Mouse (Mus musculus) kidney, embryonic 14.5 days (tissue): Measurements from ENCODE around the gene Dqx1. TPM values are rescaled to one million over a fixed set of nuclear protein-coding genes. Genes with fewer than 3 reads are reported as not detected.

Experiments used
- ATAC-seq: fragments of 200-750 bp; cut with Nextera tagmentation; 2 replicates; pipeline ENCODE4 v1.8.0; 2017; ENCODE audit warnings: moderate number of reproducible peaks, mild to moderate bottlenecking, moderate TSS enrichment, moderate library complexity; ENCODE audit not compliant: low FRiP score, low TSS enrichment
- H3K27ac ChIP-seq: fragments of 300-500 bp; sonication (generic); 2 replicates; pipeline ENCODE4 v1.5.1; 2014; ENCODE audit warnings: low read depth, mild to moderate bottlenecking, low read length, moderate library complexity, mixed read lengths
- H3K27me3 ChIP-seq: fragments of 300-500 bp; sonication (generic); 2 replicates; pipeline ENCODE4 v1.6.1; 2014; ENCODE audit warnings: mild to moderate bottlenecking, low read length; ENCODE audit not compliant: control insufficient read depth, insufficient read depth
- H3K36me3 ChIP-seq: fragments of 300-500 bp; sonication (generic); 2 replicates; pipeline ENCODE4 v1.6.1; 2014; ENCODE audit warnings: low read length, mixed read lengths; ENCODE audit not compliant: control insufficient read depth, insufficient read depth
- H3K4me1 ChIP-seq: fragments of 300-500 bp; sonication (generic); 2 replicates; pipeline ENCODE4 v1.6.1; 2014; ENCODE audit warnings: low read length, mixed read lengths; ENCODE audit not compliant: control insufficient read depth, insufficient read depth
- H3K4me2 ChIP-seq: fragments of 300-500 bp; sonication (generic); replicated peaks from 2 replicates; pipeline ENCODE4 v1.6.1; 2014; ENCODE audit warnings: low read depth, mild to moderate bottlenecking, low read length
- H3K4me3 ChIP-seq: fragments of 300-500 bp; sonication (generic); 2 replicates; pipeline ENCODE4 v1.5.1; 2014; ENCODE audit warnings: mild to moderate bottlenecking, low read length
- H3K9ac ChIP-seq: fragments of 300-500 bp; sonication (generic); 2 replicates; pipeline ENCODE4 v1.6.1; 2014; ENCODE audit warnings: low read depth, mild to moderate bottlenecking, low read length, moderate library complexity
- H3K9me3 ChIP-seq: fragments of 300-500 bp; sonication (generic); 2 replicates; pipeline ENCODE4 v1.6.1; 2016; ENCODE audit warnings: low read length; ENCODE audit not compliant: control insufficient read depth
- WGBS: fragments of 180-500 bp; shearing (Covaris S2); extraction: QIAGEN DNeasy Blood & Tissue Kit; methylation state at CpG from one replicate; pipeline ENCODE4 v1.1.7; 2014; 5-methylcytosine and 5-hydroxymethylcytosine counted together
- polyA plus RNA-seq: library from polyadenylated mRNA; unstranded; fragments of >200 nt; fragmentation: Nextera tagmentation; extraction: Ambion mirVana; gene quantifications from 2 replicates; pipeline ENCODE4 v1.2.1, GENCODE M21; 2014

Gene Dqx1
- 1.9 and 2.6 TPM in 2 replicates for polyA plus RNA-seq

- no peak within 1 kb of the TSS for H3K4me3 ChIP-seq
- H3K4me2 ChIP-seq: no peak within 1 kb of the TSS
- no peaks in the 10 kb centered on the region for H3K9me3 ChIP-seq
- H3K27me3 ChIP-seq: peaks cover 16% of the 10 kb centered on the region
- no peak for ATAC-seq
- no peak within 1 kb of the TSS; the same call in 1 of the 2 replicates for H3K9ac ChIP-seq
- peaks cover 18% of the 10 kb centered on the region for H3K36me3 ChIP-seq
- peaks cover 15% of the 10 kb centered on the region for H3K4me1 ChIP-seq
- 54% methylated on average over 3 of the region's 3 CpGs for WGBS
- H3K27ac ChIP-seq: no peak within 1 kb of the TSS
Observed at GRCm38 (mm10) chr6:83057790-83058189, at the start of gene Dqx1. TSS of gene Dqx1 (plus strand) at chr6:83057844.

- no peak overlapping the region for H3K27ac ChIP-seq
- no peaks in the 10 kb centered on the region for H3K27me3 ChIP-seq
- ATAC-seq: no peak
- WGBS: 37% methylated on average over 3 of the region's 3 CpGs
- no peak overlapping the region for H3K4me3 ChIP-seq
- no peaks in the 10 kb centered on the region for H3K36me3 ChIP-seq
- H3K9me3 ChIP-seq: no peaks in the 10 kb centered on the region
- no peaks in the 10 kb centered on the region for H3K4me1 ChIP-seq
- no peak overlapping the region for H3K9ac ChIP-seq
- no peak overlapping the region for H3K4me2 ChIP-seq
Observed at GRCm38 (mm10) chr6:83008659-83009058, 49.0 kb upstream of the Dqx1 start.

GRCm38 (mm10) chr6:83010010-83010409, 47.6 kb upstream of the Dqx1 start:
- no peak overlapping the region for H3K4me3 ChIP-seq
- no peaks in the 10 kb centered on the region for H3K36me3 ChIP-seq
- WGBS: 62% methylated on average over 7 of the region's 7 CpGs
- no peaks in the 10 kb centered on the region for H3K27me3 ChIP-seq
- no peak overlapping the region for H3K4me2 ChIP-seq
- no peaks in the 10 kb centered on the region for H3K9me3 ChIP-seq
- no peak overlapping the region for H3K9ac ChIP-seq
- no peak for ATAC-seq
- H3K27ac ChIP-seq: no peak overlapping the region
- H3K4me1 ChIP-seq: no peaks in the 10 kb centered on the region

- no peak overlapping the region for H3K9ac ChIP-seq
- no peak overlapping the region for H3K4me3 ChIP-seq
- H3K27ac ChIP-seq: no peak overlapping the region
- no peaks in the 10 kb centered on the region for H3K27me3 ChIP-seq
- 85% methylated on average over 7 of the region's 7 CpGs for WGBS
- H3K4me2 ChIP-seq: no peak overlapping the region
- no peaks in the 10 kb centered on the region for H3K9me3 ChIP-seq
- ATAC-seq: no peak
- H3K36me3 ChIP-seq: no peaks in the 10 kb centered on the region
- H3K4me1 ChIP-seq: no peaks in the 10 kb centered on the region
Observed at GRCm38 (mm10) chr6:83011255-83011654, 46.4 kb upstream of the Dqx1 start.

- H3K4me1 ChIP-seq: no peaks in the 10 kb centered on the region
- no peak for ATAC-seq
- WGBS: 77% methylated on average over 6 of the region's 6 CpGs
Observed at GRCm38 (mm10) chr6:83011756-83012155, 45.9 kb upstream of the Dqx1 start.

GRCm38 (mm10) chr6:83013444-83013843, 44.2 kb upstream of the Dqx1 start:
- Histone ChIP-seq H3K27ac (no peak overlapping the region), H3K36me3 (no peaks in the 10 kb centered on the region), H3K9me3 (no peaks in the 10 kb centered on the region), H3K4me3 (no peak overlapping the region), H3K4me2 (no peak overlapping the region), H3K27me3 (no peaks in the 10 kb centered on the region), H3K4me1 (no peaks in the 10 kb centered on the region), H3K9ac (no peak overlapping the region)
- no peak for ATAC-seq
- 59% methylated on average over 5 of the region's 5 CpGs for WGBS

More at GRCm38 (mm10) chr6:83011756-83012155, 45.9 kb upstream of the Dqx1 start:
- Histone ChIP-seq H3K9me3 (no peaks in the 10 kb centered on the region), H3K4me2 (no peak overlapping the region), H3K4me3 (no peak overlapping the region), H3K27me3 (no peaks in the 10 kb centered on the region), H3K27ac (no peak overlapping the region), H3K36me3 (no peaks in the 10 kb centered on the region), H3K9ac (no peak overlapping the region)

- Histone ChIP-seq H3K4me2 (no peak overlapping the region), H3K27me3 (no peaks in the 10 kb centered on the region), H3K27ac (no peak overlapping the region), H3K9ac (no peak overlapping the region), H3K9me3 (no peaks in the 10 kb centered on the region), H3K4me3 (no peak overlapping the region), H3K36me3 (no peaks in the 10 kb centered on the region), H3K4me1 (no peaks in the 10 kb centered on the region)
- WGBS: 72% methylated on average over 12 of the region's 12 CpGs
- no peak for ATAC-seq
Observed at GRCm38 (mm10) chr6:83014482-83015466, 42.9 kb upstream of the Dqx1 start.

- no peak overlapping the region for H3K9ac ChIP-seq
- 94% methylated on average over 2 of the region's 2 CpGs for WGBS
- H3K9me3 ChIP-seq: no peaks in the 10 kb centered on the region
- H3K27ac ChIP-seq: no peak overlapping the region
- no peak overlapping the region for H3K4me2 ChIP-seq
- no peak overlapping the region for H3K4me3 ChIP-seq
- no peaks in the 10 kb centered on the region for H3K4me1 ChIP-seq
- H3K36me3 ChIP-seq: no peaks in the 10 kb centered on the region
- ATAC-seq: no peak
- H3K27me3 ChIP-seq: no peaks in the 10 kb centered on the region
Observed at GRCm38 (mm10) chr6:83015749-83016148, 41.9 kb upstream of the Dqx1 start.

GRCm38 (mm10) chr6:83017190-83017589, 40.5 kb upstream of the Dqx1 start:
- Histone ChIP-seq H3K36me3 (no peaks in the 10 kb centered on the region), H3K4me3 (no peak overlapping the region), H3K4me2 (no peak overlapping the region), H3K27me3 (no peaks in the 10 kb centered on the region), H3K9ac (no peak overlapping the region), H3K27ac (no peak overlapping the region), H3K9me3 (no peaks in the 10 kb centered on the region), H3K4me1 (no peaks in the 10 kb centered on the region)
- ATAC-seq: no peak
- WGBS: 44% methylated on average over 3 of the region's 3 CpGs
